ENCODE assay signal across 9 mouse cellular contexts in genomic region chr10:7158285-7159060, GRCm38 (mm10). TPM values are rescaled to one million over a fixed set of nuclear protein-coding genes. Genes with fewer than 3 reads are reported as not detected.
DNase-seq lines count a peak whose midpoint lies in the region; ATAC-seq lines count a peak whose summit lies in the region.
"Had no signal": no experiment of that assay in that cellular context is flagged by ENCODE, and none has a peak within 500 bp of the region (broad histone marks: within the 10 kb centered on the region; RNA-seq: fewer than 3 reads in every experiment).

No protein-coding gene starts in this region.

- ATAC-seq in heart, embryonic 16.5 days (replicated peaks; ENCODE audit: extremely low read depth, insufficient read depth, low FRiP score): peak; percentile 71
- peak; percentile 67 for ATAC-seq in neural tube, embryonic 15.5 days (ENCODE audit: low FRiP score)

- H3K27ac ChIP-seq in heart, embryonic 16.5 days (ENCODE audit: low read length): peak overlapping the region; percentile 72
- H3K27ac ChIP-seq in neural tube, embryonic 15.5 days (replicated peaks): peak overlapping the region; percentile 74
- H3K27ac ChIP-seq: macrophage had no signal

- H3K4me3 ChIP-seq in heart, embryonic 16.5 days (ENCODE audit: low read length): peak overlapping the region; percentile 14
- H3K4me3 ChIP-seq in neural tube, embryonic 15.5 days (replicated peaks): peak overlapping the region; percentile 5; the same call in 1 of the 2 replicates

- H3K9me3 ChIP-seq in heart, embryonic 16.5 days (replicated peaks; ENCODE audit: control insufficient read depth, low read length): no peaks in the 10 kb centered on the region
- no peaks in the 10 kb centered on the region for H3K9me3 ChIP-seq in neural tube, embryonic 15.5 days (replicated peaks)

- H3K27me3 ChIP-seq in heart, embryonic 16.5 days (ENCODE audit: control insufficient read depth, insufficient read depth, low read length): no peaks in the 10 kb centered on the region
- H3K27me3 ChIP-seq in neural tube, embryonic 15.5 days (replicated peaks): no peaks in the 10 kb centered on the region

- H3K4me2 ChIP-seq in heart, embryonic 16.5 days (ENCODE audit: low read depth, low read length): peak overlapping the region; percentile 42
- H3K4me2 ChIP-seq in neural tube, embryonic 15.5 days: peak overlapping the region; percentile 52

- H3K9ac ChIP-seq in heart, embryonic 16.5 days (ENCODE audit: low read length): peak overlapping the region; percentile 6; the same call in 1 of the 2 replicates
- H3K9ac ChIP-seq in neural tube, embryonic 15.5 days (replicated peaks): 0 out of 2 replicates have a peak overlapping the region, but pooled peaks have one; percentile 20

- peaks cover 6% of the 10 kb centered on the region for H3K36me3 ChIP-seq in heart, embryonic 16.5 days (ENCODE audit: control insufficient read depth, insufficient read depth)
- no peaks in the 10 kb centered on the region for H3K36me3 ChIP-seq in neural tube, embryonic 15.5 days

- 21% methylated on average over 15 of the region's 15 CpGs for WGBS in heart, embryonic 16.5 days
- 17% methylated on average over 15 of the region's 15 CpGs for WGBS in neural tube, embryonic 15.5 days

- H3K4me1 ChIP-seq in heart, embryonic 16.5 days (ENCODE audit: control insufficient read depth, insufficient read depth, low read length): peaks cover 16% of the 10 kb centered on the region
- H3K4me1 ChIP-seq in neural tube, embryonic 15.5 days: peaks cover 18% of the 10 kb centered on the region

- DNase-seq in frontal cortex, postnatal 36 days (ENCODE audit: low spot score in 2 of 2): peak; percentile 40 to 43
- no peak for DNase-seq in frontal cortex, postnatal 25 days (ENCODE audit: low spot score in 2 of 2)
- peak; percentile 66 for DNase-seq in cerebellum, adult 9-11 months
- peak; percentile 79 for DNase-seq in kidney, postnatal 14 days
- DNase-seq in liver: peak; percentile 8
- no peak for DNase-seq in spleen, postnatal 4 days (ENCODE audit: low spot score in 2 of 2)

RNA-seq across cellular contexts. Expression of gene Cnksr3, which starts 53.6 kb away (rescaled TPM):
- polyA plus RNA-seq in heart, embryonic 16.5 days (2015; fragmentation: Nextera tagmentation; extraction: Ambion mirVana): 8.4 and 9.3 TPM in 2 replicates
- 2.1 and 4.6 TPM in 2 replicates for polyA plus RNA-seq in neural tube, embryonic 15.5 days (2015; fragmentation: Nextera tagmentation; extraction: Ambion mirVana)

Comparison
In these comparisons a context has a peak if more than half of its experiments do, and no peak if none do; other contexts are left out.
1. DNase-seq: peak in frontal cortex, postnatal 36 days (2 of 2), cerebellum, adult 9-11 months (single experiment), kidney, postnatal 14 days (single experiment) and liver (single experiment); none in frontal cortex, postnatal 25 days (0 of 2) and spleen, postnatal 4 days (0 of 2).